Mouse (Mus musculus) gonadal fat pad, adult 2 months (tissue): Measurements from ENCODE around the gene Stxbp6. TPM values are rescaled to one million over a fixed set of nuclear protein-coding genes. Genes with fewer than 3 reads are reported as not detected.
"Not testable (repeated sequence)": the region's sequence is repeated elsewhere in the genome, so short reads cannot be mapped to it uniquely, and the experiment has no call there.

Source experiments
- DNase-seq: peaks from one replicate; pipeline ENCODE4 v3.0.0-alpha.2; 2012; ENCODE audit warnings: low read depth
- polyA plus RNA-seq: library from polyadenylated mRNA; depleted of rRNA; stranded (reverse); fragments of >200 nt; gene quantifications from 2 replicates; pipeline ENCODE4 v1.2.3, GENCODE M21; 2012; rRNA removed

Gene Stxbp6
- polyA plus RNA-seq = 4.9 and 10.2 TPM in 2 replicates

- no peak for DNase-seq
Observed at GRCm38 (mm10) chr12:45074611-45075342, at the start of gene Stxbp6. Stxbp6 (minus strand) TSS chr12:45074709.

- not testable (repeated sequence) for DNase-seq
Observed at GRCm38 (mm10) chr12:45102954-45103353, 28.4 kb upstream of the Stxbp6 start.

- no peak for DNase-seq
Observed at GRCm38 (mm10) chr12:45093732-45094131, 19.2 kb upstream of the Stxbp6 start.

GRCm38 (mm10) chr12:45092444-45092843 is 17.9 kb upstream of the Stxbp6 start:
- no peak for DNase-seq

GRCm38 (mm10) chr12:45083145-45083475 is 8.6 kb upstream of the Stxbp6 start:
- DNase-seq = no peak

- DNase-seq = no peak
Observed at GRCm38 (mm10) chr12:45082379-45083144, 8.1 kb upstream of the Stxbp6 start.

GRCm38 (mm10) chr12:45081617-45082016 is 7.1 kb upstream of the Stxbp6 start:
- DNase-seq = no peak

GRCm38 (mm10) chr12:45080753-45081122 is 6.2 kb upstream of the Stxbp6 start:
- no peak for DNase-seq

GRCm38 (mm10) chr12:45080036-45080752 is 5.7 kb upstream of the Stxbp6 start:
- DNase-seq = no peak

GRCm38 (mm10) chr12:45075631-45076030 is 1.1 kb upstream of the Stxbp6 start:
- DNase-seq = no peak

- DNase-seq = no peak
Observed at GRCm38 (mm10) chr12:45074042-45074601, 387 bp downstream of the Stxbp6 start.

GRCm38 (mm10) chr12:45073331-45074041 is 1.0 kb downstream of the Stxbp6 start:
- no peak for DNase-seq

- DNase-seq = no peak
Observed at GRCm38 (mm10) chr12:45072185-45072584, 2.3 kb downstream of the Stxbp6 start.

GRCm38 (mm10) chr12:45070186-45070585 is 4.3 kb downstream of the Stxbp6 start:
- DNase-seq = no peak

- DNase-seq = no peak
Observed at GRCm38 (mm10) chr12:45068145-45068754, 6.3 kb downstream of the Stxbp6 start.

- DNase-seq = no peak
Observed at GRCm38 (mm10) chr12:45067686-45068085, 6.8 kb downstream of the Stxbp6 start.

- no peak for DNase-seq
Observed at GRCm38 (mm10) chr12:45067047-45067685, 7.3 kb downstream of the Stxbp6 start.

GRCm38 (mm10) chr12:45063606-45064005 is 10.9 kb downstream of the Stxbp6 start:
- no peak for DNase-seq

- no peak for DNase-seq
Observed at GRCm38 (mm10) chr12:45061336-45061735, 13.2 kb downstream of the Stxbp6 start.

- DNase-seq = no peak
Observed at GRCm38 (mm10) chr12:45060804-45061203, 13.7 kb downstream of the Stxbp6 start.

- DNase-seq = no peak
Observed at GRCm38 (mm10) chr12:45058007-45058406, 16.5 kb downstream of the Stxbp6 start.
